Comparison of ENCODE assay signal across 8 mouse cellular contexts in genomic region chr3:138526916-138527666, GRCm38 (mm10). TPM values are rescaled to one million over a fixed set of nuclear protein-coding genes. Genes with fewer than 3 reads are reported as not detected.
DNase-seq lines count a peak whose midpoint lies in the region; ATAC-seq lines count a peak whose summit lies in the region.

No protein-coding gene starts in this region.

- ATAC-seq in inflammation-experienced regulatory T-cells, adult 6 months = peak; percentile 92
- ATAC-seq in megakaryocyte-erythroid progenitor cell, adult 5-6 weeks (replicated peaks; ENCODE audit: low FRiP score, low TSS enrichment, poor library complexity, severe bottlenecking) = peak; percentile 81

- intact Hi-C loops in gastrocnemius, postnatal 14 days (cut with DNase I; ENCODE audit: low total_unique reads) = no loop called here
- intact Hi-C loops in left cerebral cortex, postnatal 10 days (cut with DNase I) = no loop called here

- peak; percentile 98 to 99 for DNase-seq in adrenal gland, adult (ENCODE audit: inconsistent age in 2 of 2, low spot score in 1 of 2)
- peak; percentile 99 for DNase-seq in embryo, embryonic 10.5 days (ENCODE audit: low spot score)
- peak; percentile 98 for DNase-seq in gastrocnemius, postnatal 14 days
- DNase-seq in left cerebral cortex, postnatal 10 days (ENCODE audit: extremely low spot score in 1 of 2, low spot score in 2 of 2) = peak; percentile 99
- DNase-seq in right cerebral cortex, postnatal 25 days = peak; percentile 97
- peak; percentile 96 to 98 for DNase-seq in urinary bladder, postnatal 4 days (ENCODE audit: low spot score in 2 of 2)

RNA-seq across cellular contexts. Expression of gene Eif4e, which starts 1.1 kb away (rescaled TPM):
- 100 to 1,000 TPM; 101 to 108 TPM for total RNA-seq in gastrocnemius, postnatal 14 days (2021)
- 100 to 1,000 TPM; 233 to 405 (median 322) TPM for polyA plus RNA-seq in inflammation-experienced regulatory T-cells, adult 6 months (2017; shearing (Covaris generic))
- total RNA-seq in left cerebral cortex, postnatal 10 days (2021) = 100 to 1,000 TPM; 170 to 172 TPM
- 208 and 348 TPM in 2 replicates for total RNA-seq in megakaryocyte-erythroid progenitor cell, adult 5-6 weeks (2014; fragmentation: Nextera tagmentation)
- 215 and 277 TPM in 2 replicates for total RNA-seq in megakaryocyte-erythroid progenitor cell, adult 5-6 weeks (2017)

RNA-seq across cellular contexts. Expression of gene Metap1, which starts 37.8 kb away (rescaled TPM):
- 10 to 100 TPM; 43.5 to 44.8 TPM for total RNA-seq in gastrocnemius, postnatal 14 days (2021)
- 10 to 100 TPM; 30.5 to 37.9 (median 35.2) TPM for polyA plus RNA-seq in inflammation-experienced regulatory T-cells, adult 6 months (2017; shearing (Covaris generic))
- 10 to 100 TPM; 48.0 to 48.3 TPM for total RNA-seq in left cerebral cortex, postnatal 10 days (2021)
- total RNA-seq in megakaryocyte-erythroid progenitor cell, adult 5-6 weeks (2014; fragmentation: Nextera tagmentation) = 65.1 and 68.0 TPM in 2 replicates
- 79.2 and 80.2 TPM in 2 replicates for total RNA-seq in megakaryocyte-erythroid progenitor cell, adult 5-6 weeks (2017)

Comparison
In these comparisons a context has a peak if more than half of its experiments do, and no peak if none do; other contexts are left out.
1. Peak in every context shown above with its lines: DNase-seq and ATAC-seq.